Mouse (Mus musculus): ENCODE measurements around the gene Sult1a1.
A peak's percentile ranks its signal among the peaks of the same experiment; 100 is the strongest.

DNA sequence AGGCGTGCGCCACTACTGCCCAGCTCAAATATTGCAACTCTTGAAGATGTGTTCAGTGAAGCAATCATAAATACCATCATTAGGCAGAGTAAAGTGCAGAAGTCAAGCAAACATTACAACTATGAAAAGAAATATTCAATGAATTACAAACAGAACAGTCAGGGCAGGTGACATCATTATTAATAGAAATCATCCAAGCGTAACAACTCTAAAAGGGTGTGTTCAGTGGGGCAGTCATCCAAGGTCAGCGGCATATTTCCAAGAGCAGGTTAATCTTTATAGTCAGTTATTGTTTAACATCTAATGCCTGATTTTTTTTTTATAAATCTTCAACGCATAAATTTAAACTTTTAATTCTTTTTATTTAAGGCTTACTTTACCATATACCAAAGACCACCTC is 5.0 kb upstream of the Sult1a1 start:
- 0 out of 2 replicates have a peak, but pooled peaks have one; percentile 6 for TF ChIP-seq CTCF (IDR thresholded peaks at IDR 0.05; ENCODE audit: low read depth, low read length)
- TF ChIP-seq POLR2A (IDR thresholded peaks at IDR 0.05; ENCODE audit: extremely low read depth, insufficient read depth, low read length), result no peak

Measured in liver, adult 2 months (tissue).